Mouse (Mus musculus): ENCODE results near the gene Agrn. TPM values are rescaled to one million over a fixed set of nuclear protein-coding genes. Genes with fewer than 3 reads are reported as not detected.
"Not testable (repeated sequence)": the region's sequence is repeated elsewhere in the genome, so short reads cannot be mapped to it uniquely, and the experiment has no call there.

The Agrn gene
- polyA plus RNA-seq, 1 experiment, result 214 TPM

DNA sequence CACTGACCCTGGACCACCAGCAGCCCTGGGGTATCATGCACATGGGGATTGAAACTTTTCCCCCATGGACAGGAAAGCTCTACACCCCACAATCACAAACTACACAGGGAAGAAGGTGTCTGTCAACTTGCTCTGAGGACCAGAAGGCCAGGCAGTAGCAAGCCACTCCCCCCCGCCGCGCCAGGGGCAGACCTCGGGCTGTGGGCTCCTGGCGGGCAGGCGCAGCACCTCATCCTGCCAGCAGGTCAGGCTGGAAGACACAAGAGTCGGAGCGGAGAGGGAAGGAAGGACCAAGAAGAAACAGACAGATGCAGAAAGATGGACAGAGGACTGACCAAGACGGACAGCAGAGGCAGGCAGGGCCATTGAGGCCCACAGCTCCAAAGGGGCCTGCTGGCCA lies 19.7 kb downstream of the Agrn start:
- 89% methylated on average over 9 of the region's 9 CpGs for WGBS
- Histone ChIP-seq H3K4me3 (replicated peaks; ENCODE audit: extremely low read depth, low read depth, low read length) (no peak overlapping the region), H3K4me1 (ENCODE audit: control insufficient read depth, insufficient read depth, low read length) (no peaks in the 10 kb centered on the region)
- no peak for DNase-seq
- TF ChIP-seq POLR2A (IDR thresholded peaks at IDR 0.05; ENCODE audit: borderline replicate concordance, extremely low read depth, low read depth, low read length), result no peak
- no peak for TF ChIP-seq CTCF (IDR thresholded peaks at IDR 0.05; ENCODE audit: insufficient read depth, low read length)

DNA sequence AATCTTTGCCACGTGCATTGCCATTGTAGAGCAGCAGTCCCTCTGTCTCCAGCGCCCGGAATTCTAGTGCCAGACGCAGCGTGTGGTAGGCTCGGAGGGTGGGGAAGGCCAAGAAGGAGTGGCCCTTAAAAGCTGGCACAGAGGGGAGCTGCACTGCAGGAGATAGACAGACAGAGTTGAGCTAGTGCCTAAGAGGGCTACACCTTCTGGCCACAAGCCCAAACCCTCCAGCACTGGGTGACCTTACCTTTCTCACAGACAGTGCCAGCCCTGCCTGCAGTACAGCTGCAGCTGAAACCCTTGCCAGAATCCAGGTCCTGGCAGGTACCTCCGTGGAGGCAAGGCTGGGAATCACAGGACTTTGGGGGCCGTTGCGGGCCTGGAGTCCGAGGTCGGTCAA lies 25.5 kb downstream of the Agrn start:
- no peak for DNase-seq
- WGBS, result 94% methylated on average over 11 of the region's 11 CpGs
- TF ChIP-seq POLR2A (IDR thresholded peaks at IDR 0.05; ENCODE audit: borderline replicate concordance, extremely low read depth, low read depth, low read length) (no peak), CTCF (IDR thresholded peaks at IDR 0.05; ENCODE audit: insufficient read depth, low read length) (no peak)
- no peaks in the 10 kb centered on the region for H3K4me1 ChIP-seq (ENCODE audit: control insufficient read depth, insufficient read depth, low read length)
- H3K4me3 ChIP-seq (replicated peaks; ENCODE audit: extremely low read depth, low read depth, low read length), result no peak overlapping the region

DNA sequence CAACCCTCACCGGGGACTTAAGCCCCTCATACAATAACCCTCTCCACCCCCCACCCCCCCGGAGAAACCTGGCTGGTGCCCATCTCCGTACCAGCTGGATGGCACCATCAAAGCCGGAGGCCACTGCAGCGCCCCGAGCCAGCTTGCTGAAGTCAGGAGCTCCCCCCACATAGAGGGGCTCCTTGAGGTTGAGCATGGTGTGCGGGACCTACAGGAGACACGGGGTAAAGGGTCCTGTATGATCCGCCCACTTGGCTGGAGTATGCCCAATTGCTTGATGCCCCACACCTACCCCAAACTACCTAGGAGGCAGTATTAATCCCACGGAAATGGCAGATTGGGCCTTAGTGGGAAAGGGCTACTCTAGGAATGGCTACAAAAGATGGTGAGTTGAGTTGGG lies 28.2 kb downstream of the Agrn start:
- H3K4me3 ChIP-seq (replicated peaks; ENCODE audit: extremely low read depth, low read depth, low read length), result no peak overlapping the region
- no peak for DNase-seq
- H3K4me1 ChIP-seq (ENCODE audit: control insufficient read depth, insufficient read depth, low read length), result no peaks in the 10 kb centered on the region
- TF ChIP-seq POLR2A (IDR thresholded peaks at IDR 0.05; ENCODE audit: borderline replicate concordance, extremely low read depth, low read depth, low read length), result no peak
- no peak for TF ChIP-seq CTCF (IDR thresholded peaks at IDR 0.05; ENCODE audit: insufficient read depth, low read length)
- WGBS, result 94% methylated on average over 10 of the region's 10 CpGs

DNA sequence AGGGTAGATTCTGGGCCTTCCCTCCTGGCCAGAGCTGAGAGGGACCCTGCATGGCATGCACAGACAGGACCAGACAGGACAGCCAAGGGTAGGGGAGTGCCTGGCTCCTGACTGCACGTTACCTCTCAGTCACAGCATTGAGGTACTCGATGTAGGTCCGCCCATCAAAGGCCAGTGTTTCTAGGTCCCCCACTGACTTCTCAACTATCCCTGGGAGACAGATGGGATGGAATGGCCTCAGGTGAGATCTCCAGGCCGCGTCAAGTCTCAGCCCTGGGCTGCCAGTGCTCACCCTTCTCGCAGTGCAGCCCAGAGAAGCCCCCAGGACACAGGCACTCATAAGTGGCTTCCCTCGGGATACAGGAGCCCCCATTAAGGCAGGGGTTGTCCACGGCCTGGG lies 28.7 kb downstream of the Agrn start:
- Histone ChIP-seq H3K4me1 (ENCODE audit: control insufficient read depth, insufficient read depth, low read length) (no peaks in the 10 kb centered on the region), H3K4me3 (replicated peaks; ENCODE audit: extremely low read depth, low read depth, low read length) (no peak overlapping the region)
- 89% methylated on average over 8 of the region's 8 CpGs for WGBS
- TF ChIP-seq CTCF (IDR thresholded peaks at IDR 0.05; ENCODE audit: insufficient read depth, low read length), result no peak
- TF ChIP-seq POLR2A (IDR thresholded peaks at IDR 0.05; ENCODE audit: borderline replicate concordance, extremely low read depth, low read depth, low read length), result no peak
- DNase-seq, result no peak

DNA sequence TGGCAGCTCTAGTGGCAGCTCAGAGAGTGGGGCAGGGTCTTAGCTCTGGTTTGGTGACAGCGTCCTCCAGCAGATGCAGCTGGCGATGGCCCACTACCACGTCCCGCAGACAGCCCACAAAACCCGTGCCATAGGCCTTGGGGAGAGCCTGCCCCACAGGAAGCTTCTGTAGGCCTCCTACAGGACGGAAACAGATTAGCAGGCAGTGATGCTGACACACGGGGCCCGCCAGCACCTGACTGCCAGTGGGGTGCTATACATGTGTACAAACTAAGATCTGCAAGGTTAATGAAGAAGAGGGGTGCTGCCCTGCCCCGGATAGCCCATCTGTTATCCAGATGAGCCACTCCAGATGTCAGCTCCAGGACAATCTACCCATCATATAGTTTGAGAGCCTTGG lies 30.8 kb downstream of the Agrn start:
- DNase-seq, result no peak
- H3K4me1 ChIP-seq (ENCODE audit: control insufficient read depth, insufficient read depth, low read length), result no peaks in the 10 kb centered on the region
- TF ChIP-seq CTCF (IDR thresholded peaks at IDR 0.05; ENCODE audit: insufficient read depth, low read length), result no peak
- TF ChIP-seq POLR2A (IDR thresholded peaks at IDR 0.05; ENCODE audit: borderline replicate concordance, extremely low read depth, low read depth, low read length), result no peak
- 86% methylated on average over 9 of the region's 9 CpGs for WGBS
- H3K4me3 ChIP-seq (replicated peaks; ENCODE audit: extremely low read depth, low read depth, low read length), result no peak overlapping the region

DNA sequence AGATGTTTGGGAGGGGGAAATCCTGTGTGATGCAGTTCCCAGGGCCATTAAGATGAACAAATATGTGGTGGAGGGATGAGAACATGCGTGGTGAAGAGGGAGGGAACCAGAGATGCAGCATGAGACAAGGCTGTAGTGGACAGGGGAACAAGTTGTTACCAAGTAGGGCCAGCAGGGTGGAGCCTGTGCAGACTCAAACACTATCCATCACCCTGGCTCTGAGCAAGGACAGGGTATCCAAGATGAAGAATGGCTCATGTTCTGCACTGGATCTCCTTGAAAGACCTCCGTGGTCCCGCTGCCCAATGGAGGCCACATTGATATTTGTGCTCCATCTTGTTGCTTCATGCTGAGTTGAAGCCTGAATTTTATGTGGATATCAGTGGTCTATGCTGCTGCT lies 42.5 kb downstream of the Agrn start:
- H3K4me3 ChIP-seq (replicated peaks; ENCODE audit: extremely low read depth, low read depth, low read length), result no peak overlapping the region
- no peaks in the 10 kb centered on the region for H3K4me1 ChIP-seq (ENCODE audit: control insufficient read depth, insufficient read depth, low read length)
- TF ChIP-seq POLR2A (IDR thresholded peaks at IDR 0.05; ENCODE audit: borderline replicate concordance, extremely low read depth, low read depth, low read length), result no peak
- TF ChIP-seq CTCF (IDR thresholded peaks at IDR 0.05; ENCODE audit: insufficient read depth, low read length), result no peak
- no peak for DNase-seq
- WGBS, result 92% methylated on average over 3 of the region's 3 CpGs

DNA sequence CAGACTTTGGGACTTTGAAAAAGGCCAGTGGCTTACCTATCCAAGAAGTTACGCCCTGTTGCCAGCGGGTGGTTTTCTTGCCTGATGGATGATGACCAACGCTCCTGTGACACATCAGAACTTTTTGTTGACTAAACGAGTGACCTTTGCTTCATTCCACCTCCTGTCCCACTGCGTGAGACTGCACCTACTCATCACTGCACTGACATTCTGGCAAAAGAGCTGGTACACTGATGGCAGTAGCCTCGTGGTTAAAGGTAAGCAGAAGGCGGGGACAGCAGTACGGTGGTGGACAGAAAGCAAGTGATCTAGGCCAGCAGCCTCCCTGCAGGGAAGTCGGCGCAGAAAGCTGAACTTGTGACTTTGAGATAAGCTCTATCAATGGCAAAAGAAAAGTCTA lies 46.4 kb downstream of the Agrn start:
- H3K4me3 ChIP-seq (replicated peaks; ENCODE audit: extremely low read depth, low read depth, low read length); H3K4me1 ChIP-seq (ENCODE audit: control insufficient read depth, insufficient read depth, low read length); DNase-seq: not testable (repeated sequence)
- WGBS, result 79% methylated on average over 10 of the region's 10 CpGs

DNA sequence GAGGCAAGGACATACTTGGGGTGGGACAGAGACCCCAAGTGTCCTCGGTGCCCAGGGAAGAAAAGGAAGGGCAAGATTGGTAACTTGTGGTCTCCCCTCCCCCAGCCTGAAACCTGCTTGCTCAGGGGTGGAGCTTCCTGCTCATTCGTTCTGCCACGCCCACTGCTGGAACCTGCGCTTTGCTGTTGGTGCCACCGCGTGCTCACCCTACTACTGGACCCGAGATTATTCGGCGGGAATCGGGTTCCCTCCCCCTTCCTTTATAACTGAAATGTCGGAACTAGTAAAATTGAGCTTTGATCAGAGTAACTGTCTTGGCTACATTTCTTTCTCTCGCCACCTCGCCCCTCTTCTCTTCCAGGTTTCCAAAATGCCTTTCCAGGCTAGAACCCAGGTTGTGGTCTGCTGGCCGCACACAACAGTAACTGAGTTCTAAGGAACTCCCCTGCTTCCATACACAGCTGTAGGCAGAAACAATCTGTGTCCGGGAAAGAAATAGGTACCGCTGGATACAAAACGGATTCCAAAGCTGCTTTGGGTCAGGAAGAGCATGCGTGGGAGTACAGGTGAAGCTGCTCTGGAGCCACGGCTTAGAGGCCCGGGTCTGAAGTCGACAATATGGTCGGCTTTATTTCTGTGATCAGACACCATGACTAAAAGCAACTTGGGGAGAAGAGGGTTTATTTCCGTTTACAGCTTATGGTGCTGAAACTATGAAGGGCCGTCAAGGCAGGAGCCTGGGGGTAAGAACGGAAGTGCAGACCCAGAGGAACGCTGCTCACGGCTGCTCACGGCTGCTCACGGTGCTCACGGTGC lies 60.8 kb downstream of the Agrn start:
- no peak overlapping the region for H3K4me3 ChIP-seq (replicated peaks; ENCODE audit: extremely low read depth, low read depth, low read length)
- no peak for TF ChIP-seq CTCF (IDR thresholded peaks at IDR 0.05; ENCODE audit: insufficient read depth, low read length)
- TF ChIP-seq POLR2A (IDR thresholded peaks at IDR 0.05; ENCODE audit: borderline replicate concordance, extremely low read depth, low read depth, low read length), result no peak
- peaks cover 4% of the 10 kb centered on the region; the same call in 1 of the 2 replicates for H3K4me1 ChIP-seq (ENCODE audit: control insufficient read depth, insufficient read depth, low read length)
- 93% methylated on average over 30 of the region's 30 CpGs for WGBS
- no peak for DNase-seq

DNA sequence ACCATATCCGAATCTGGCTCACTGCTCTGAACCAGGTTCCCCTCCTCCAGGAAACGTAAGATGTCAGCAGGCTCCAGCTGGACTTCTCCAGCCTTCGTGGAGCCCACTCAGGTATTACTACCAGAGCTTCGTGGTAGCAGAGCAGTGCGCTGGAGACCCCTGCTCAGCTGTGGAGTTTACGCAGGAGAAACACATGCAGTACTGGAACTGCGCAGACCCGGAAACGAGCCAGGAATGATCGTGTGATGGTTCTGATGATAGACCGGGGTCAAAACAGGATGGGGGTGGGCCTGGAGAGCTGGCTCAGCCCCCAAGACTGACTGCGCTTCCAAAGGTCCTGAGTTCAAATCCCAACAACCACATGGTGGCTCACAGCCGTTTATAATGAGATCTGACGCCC lies 61.5 kb downstream of the Agrn start:
- TF ChIP-seq CTCF (IDR thresholded peaks at IDR 0.05; ENCODE audit: insufficient read depth, low read length), result no peak
- no peak for TF ChIP-seq POLR2A (IDR thresholded peaks at IDR 0.05; ENCODE audit: borderline replicate concordance, extremely low read depth, low read depth, low read length)
- H3K4me1 ChIP-seq (ENCODE audit: control insufficient read depth, insufficient read depth, low read length), result peaks cover 4% of the 10 kb centered on the region; the same call in 1 of the 2 replicates
- WGBS, result 93% methylated on average over 14 of the region's 14 CpGs
- DNase-seq, result no peak
- no peak overlapping the region for H3K4me3 ChIP-seq (replicated peaks; ENCODE audit: extremely low read depth, low read depth, low read length)

DNA sequence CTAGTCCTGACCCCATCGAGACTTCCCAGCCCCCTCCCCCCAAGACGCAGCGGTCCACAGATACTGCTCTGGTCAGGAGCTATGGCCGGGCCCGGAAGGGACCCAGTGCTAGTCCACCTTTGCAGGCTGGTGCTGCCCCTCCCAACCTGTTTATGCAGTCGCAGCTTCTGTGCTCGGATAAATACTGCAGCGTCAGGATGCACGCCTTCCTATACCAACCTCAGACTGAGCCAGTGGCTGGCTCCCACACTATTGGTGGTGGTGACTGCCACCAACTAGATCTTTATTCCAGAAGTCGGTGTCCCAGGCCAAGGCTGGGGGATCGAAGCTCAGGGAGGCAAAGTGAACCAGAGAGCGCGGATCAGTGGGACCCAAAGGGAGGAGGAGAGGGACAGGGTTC lies 62.2 kb downstream of the Agrn start:
- peaks cover 4% of the 10 kb centered on the region; the same call in 1 of the 2 replicates for H3K4me1 ChIP-seq (ENCODE audit: control insufficient read depth, insufficient read depth, low read length)
- WGBS, result 93% methylated on average over 13 of the region's 13 CpGs
- TF ChIP-seq POLR2A (IDR thresholded peaks at IDR 0.05; ENCODE audit: borderline replicate concordance, extremely low read depth, low read depth, low read length), result no peak
- no peak for TF ChIP-seq CTCF (IDR thresholded peaks at IDR 0.05; ENCODE audit: insufficient read depth, low read length)

More for the DNA sequence above, 62.2 kb downstream of the Agrn start:
- no peak for DNase-seq
- H3K4me3 ChIP-seq (replicated peaks; ENCODE audit: extremely low read depth, low read depth, low read length), result no peak overlapping the region

Data from lung, adult 2 months (tissue).